Mouse (Mus musculus): ENCODE results near the gene Olfr149.

DNA sequence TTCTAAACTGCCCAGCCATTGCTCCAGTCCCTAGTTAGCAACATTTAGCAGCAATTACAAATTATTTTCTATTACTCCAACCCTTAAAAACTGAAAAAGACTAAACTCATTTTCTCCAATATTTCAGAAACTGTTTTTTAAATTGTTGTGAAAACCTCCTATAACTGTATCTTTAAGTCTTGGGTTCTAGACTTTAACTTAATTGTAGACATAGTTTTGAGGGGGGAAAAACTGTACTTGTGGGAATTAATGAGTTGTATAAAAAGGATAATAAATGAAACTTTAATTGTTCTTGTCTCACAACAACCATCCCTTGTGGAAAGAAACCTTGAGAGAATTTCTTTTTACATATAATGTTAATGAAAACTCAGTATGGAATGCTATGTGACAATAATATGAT, 23.8 kb upstream of the Olfr149 start, which contains the start of gene Olfr150:
- TF ChIP-seq CTCF (conservative IDR thresholded peaks at IDR 0.05; ENCODE audit: insufficient read depth, insufficient read length, low read depth, low read length) (no peak), POLR2A (IDR thresholded peaks at IDR 0.05; ENCODE audit: low read depth, low read length) (no peak)

All from kidney, adult 2 months (tissue).